Mouse (Mus musculus) olfactory bulb, adult 2 months (tissue): Measurements from ENCODE around the gene Atf3.

ENCODE experiments used
- CTCF ChIP-seq: fragments of 200-500 bp; IDR thresholded peaks from 2 replicates; pipeline ENCODE4 v1.5.1; 2012; ENCODE audit warnings: low read depth, mild to moderate bottlenecking, low read length, moderate library complexity; ENCODE audit not compliant: insufficient read depth
- POLR2A ChIP-seq: fragments of 200-500 bp; IDR thresholded peaks from 2 replicates; pipeline ENCODE4 v1.6.1; 2012; ENCODE audit warnings: mild to moderate bottlenecking, low read depth, low read length, moderate library complexity; ENCODE audit not compliant: insufficient read depth

DNA sequence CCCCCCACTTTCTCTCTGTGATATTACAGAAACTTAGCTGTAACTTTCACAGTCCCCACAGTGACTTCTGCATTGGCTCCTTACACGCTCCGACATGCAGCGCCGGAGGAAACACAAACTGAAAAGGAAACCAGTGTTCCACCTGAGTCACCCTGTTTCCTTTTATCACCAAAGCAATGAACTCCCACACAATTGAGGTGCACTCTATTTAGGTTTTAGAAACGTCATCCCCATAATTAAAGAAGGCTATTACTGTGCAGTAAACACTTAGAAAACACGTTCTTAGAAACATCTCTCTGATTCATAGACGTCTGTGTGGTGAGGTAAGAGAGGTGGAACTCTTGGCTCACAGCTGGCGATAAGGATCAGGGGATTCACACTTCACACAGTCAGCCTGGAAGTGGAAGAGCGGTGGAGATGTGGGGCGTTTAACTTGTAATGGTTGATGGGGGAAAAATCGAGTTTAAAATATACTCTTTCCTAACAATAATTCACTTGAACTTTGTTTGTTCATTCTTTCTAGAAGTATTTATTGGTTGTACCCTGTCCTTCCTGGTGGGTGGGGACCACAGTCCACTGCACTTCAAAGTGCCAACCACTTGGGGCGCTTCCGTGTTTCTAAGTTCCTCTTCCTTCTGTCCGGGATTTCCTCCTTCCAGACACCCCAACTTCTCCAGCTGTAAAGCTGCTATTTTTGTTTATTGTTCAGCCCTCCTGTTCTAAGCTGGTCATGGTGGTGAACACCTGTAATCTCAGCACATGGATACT, 24.0 kb downstream of the Atf3 start:
- TF ChIP-seq POLR2A (no peak), CTCF (no peak)
